Mouse (Mus musculus) frontal cortex, postnatal 36 days (tissue): ENCODE data around the gene Qtrt2.

Experiments used
- DNase-seq, 2 experiments: peaks; one replicate each; pipeline ENCODE4 v3.0.0; 2022; ENCODE audit warnings: low spot score in 2 of 2

Qtrt2 gene

GRCm38 (mm10) chr16:43816321-43816720 lies 110.3 kb downstream of the Qtrt2 start:
- no peak for DNase-seq

DNA sequence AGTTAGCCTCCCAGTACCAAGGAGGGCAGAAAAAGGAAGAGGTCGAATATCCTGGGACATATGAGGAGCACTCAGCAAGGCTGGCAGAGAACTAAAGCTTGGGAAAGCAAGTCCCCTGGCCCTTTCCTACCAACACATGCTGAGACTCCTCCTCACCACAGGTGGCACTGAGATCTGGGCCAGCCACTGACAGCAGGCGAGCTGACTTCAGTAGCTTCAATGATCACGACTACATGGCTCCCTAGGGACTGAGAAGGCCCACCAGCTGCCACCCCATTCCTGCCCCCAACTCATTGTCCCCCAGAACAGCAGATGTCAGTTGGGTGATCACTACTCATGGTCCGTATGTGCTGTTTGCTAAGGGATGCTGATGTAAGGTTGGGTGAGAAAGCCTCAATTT lies 112.0 kb downstream of the Qtrt2 start:
- DNase-seq, result no peak
